Mouse (Mus musculus) MEL (cell line): ENCODE results near the gene Iscu. TPM values are rescaled to one million over a fixed set of nuclear protein-coding genes. Genes with fewer than 3 reads are reported as not detected.
A peak's percentile ranks its signal among the peaks of the same experiment; 100 is the strongest.

Experiments used
- DNase-seq: peaks from one replicate; pipeline ENCODE4 v3.0.0; 2011; ENCODE audit warnings: low read depth, low spot score
- H3K27ac ChIP-seq: 2 replicates; pipeline ENCODE4 v1.5.1; 2012; ENCODE audit warnings: low read depth, mild to moderate bottlenecking, control low read depth, low read length, moderate library complexity; ENCODE audit not compliant: control insufficient read depth
- H3K27me3 ChIP-seq, 2 experiments: fragments of 150-350 bp in 1 of 2; sonication (generic) in 1 of 2; 2 replicates each; pipeline ENCODE4 v1.6.1; 2012; ENCODE audit warnings: low read length in 2 of 2, mild to moderate bottlenecking in 2 of 2, improper control_type of control experiment in 1 of 2, moderate library complexity in 1 of 2; ENCODE audit not compliant: insufficient read depth in 2 of 2, control insufficient read depth in 1 of 2
- H3K36me3 ChIP-seq, 2 experiments: 2 replicates each; pipeline ENCODE4 v1.6.1; 2012 to 2014; ENCODE audit warnings: low read length in 2 of 2, improper control_type of control experiment in 1 of 2, inconsistent platforms in 1 of 2, mild to moderate bottlenecking in 1 of 2; ENCODE audit not compliant: insufficient read depth in 2 of 2, control insufficient read depth in 1 of 2
- H3K4me1 ChIP-seq, 2 experiments: fragments of 150-350 bp in 1 of 2; sonication (generic) in 1 of 2; 2 replicates each; pipeline ENCODE4 v1.6.1; 2012; ENCODE audit warnings: low read length in 2 of 2, improper control_type of control experiment in 1 of 2, mild to moderate bottlenecking in 1 of 2; ENCODE audit not compliant: insufficient read depth in 2 of 2, control insufficient read depth in 1 of 2
- H3K4me3 ChIP-seq, 2 experiments: fragments of 150-350 bp in 1 of 2; sonication (generic) in 1 of 2; 2 replicates each; pipeline ENCODE4 v1.5.1; 2012; ENCODE audit warnings: low read depth in 2 of 2, low read length in 2 of 2, mild to moderate bottlenecking in 2 of 2, moderate library complexity in 2 of 2, control low read depth in 1 of 2, improper control_type of control experiment in 1 of 2; ENCODE audit not compliant: control insufficient read depth in 1 of 2, insufficient read depth in 1 of 2
- H3K79me2 ChIP-seq: 2 replicates; pipeline ENCODE4 v1.6.1; 2012; ENCODE audit warnings: mild to moderate bottlenecking, low read length, moderate library complexity; ENCODE audit not compliant: control insufficient read depth, poor library complexity, insufficient read depth
- H3K9ac ChIP-seq: 2 replicates; pipeline ENCODE4 v1.6.1; 2012; ENCODE audit warnings: low read depth, mild to moderate bottlenecking, control low read depth, low read length, moderate library complexity; ENCODE audit not compliant: control insufficient read depth, poor library complexity, severe bottlenecking
- H3K9me3 ChIP-seq: fragments of 150-350 bp; sonication (generic); replicated peaks from 2 replicates; pipeline ENCODE4 v1.6.1; 2012; ENCODE audit warnings: mild to moderate bottlenecking, low read length, improper control_type of control experiment, moderate library complexity; ENCODE audit not compliant: insufficient read depth
- BHLHE40 ChIP-seq: IDR thresholded peaks from 2 replicates; pipeline ENCODE4 v1.6.1; 2012; ENCODE audit warnings: low read depth, mild to moderate bottlenecking, inconsistent platforms, low read length, improper control_type of control experiment, borderline replicate concordance
- CHD1 ChIP-seq: IDR thresholded peaks from 2 replicates; pipeline ENCODE4 v1.6.1; 2012; ENCODE audit warnings: low read depth, mild to moderate bottlenecking, inconsistent platforms, low read length, improper control_type of control experiment
- CHD2 ChIP-seq: IDR thresholded peaks from 2 replicates; pipeline ENCODE4 v1.6.1; 2011; ENCODE audit warnings: low read length, improper control_type of control experiment
- CTCF ChIP-seq, 3 experiments: IDR thresholded peaks in 2 of 3; conservative IDR thresholded peaks in 1 of 3; 2 replicates each; pipeline ENCODE4 v1.5.1; 2011 to 2012; ENCODE audit warnings: low read length in 3 of 3, low read depth in 2 of 3, mild to moderate bottlenecking in 2 of 3, improper control_type of control experiment in 1 of 3, inconsistent platforms in 1 of 3, mixed read lengths in 1 of 3, moderate library complexity in 1 of 3; ENCODE audit not compliant: control insufficient read depth in 1 of 3, insufficient read depth in 1 of 3, poor library complexity in 1 of 3, severe bottlenecking in 1 of 3
- ELF1 ChIP-seq: IDR thresholded peaks from 2 replicates; pipeline ENCODE4 v1.6.1; 2014; ENCODE audit warnings: low read depth, mild to moderate bottlenecking, inconsistent platforms, low read length, improper control_type of control experiment, moderate library complexity
- GABPA ChIP-seq: IDR thresholded peaks from 2 replicates; pipeline ENCODE4 v1.6.1; 2012; ENCODE audit warnings: low read depth, mild to moderate bottlenecking, inconsistent platforms, low read length, improper control_type of control experiment, moderate library complexity
- HCFC1 ChIP-seq: IDR thresholded peaks from 2 replicates; pipeline ENCODE4 v1.6.1; 2012; ENCODE audit warnings: low read depth, mild to moderate bottlenecking, inconsistent platforms, low read length, improper control_type of control experiment, moderate library complexity
- JUND ChIP-seq: IDR thresholded peaks from 2 replicates; pipeline ENCODE4 v1.6.1; 2011; ENCODE audit warnings: low read depth, mild to moderate bottlenecking, improper control_type of control experiment, low read length
- MAFK ChIP-seq: IDR thresholded peaks from 2 replicates; pipeline ENCODE4 v1.6.1; 2011; ENCODE audit warnings: low read depth, mild to moderate bottlenecking, low read length, improper control_type of control experiment, borderline replicate concordance
- MAX ChIP-seq: IDR thresholded peaks from 2 replicates; pipeline ENCODE4 v1.6.1; 2011; ENCODE audit warnings: low read length, improper control_type of control experiment
- MXI1 ChIP-seq: IDR thresholded peaks from 2 replicates; pipeline ENCODE4 v1.6.1; 2011; ENCODE audit warnings: mild to moderate bottlenecking, low read depth, low read length, improper control_type of control experiment
- MYB ChIP-seq: IDR thresholded peaks from 2 replicates; pipeline ENCODE4 v1.6.1; 2011; ENCODE audit warnings: mild to moderate bottlenecking, low read depth, low read length, improper control_type of control experiment
- MYC ChIP-seq: IDR thresholded peaks from 2 replicates; pipeline ENCODE4 v1.6.1; 2011; ENCODE audit warnings: low read depth, mild to moderate bottlenecking, low read length, improper control_type of control experiment, moderate library complexity
- NELFE ChIP-seq: IDR thresholded peaks from 2 replicates; pipeline ENCODE4 v1.6.1; 2011; ENCODE audit warnings: low read depth, low read length, improper control_type of control experiment
- NRF1 ChIP-seq: IDR thresholded peaks from 2 replicates; pipeline ENCODE4 v1.6.1; 2014; ENCODE audit warnings: low read depth, mild to moderate bottlenecking, inconsistent platforms, low read length, improper control_type of control experiment, moderate library complexity; ENCODE audit not compliant: poor library complexity, insufficient read depth, severe bottlenecking
- POLR2A ChIP-seq, 2 experiments: IDR thresholded peaks; 2 replicates each; pipeline ENCODE4 v1.6.1; 2011 to 2012; ENCODE audit warnings: low read length in 2 of 2, mild to moderate bottlenecking in 2 of 2, control low read depth in 1 of 2, improper control_type of control experiment in 1 of 2, low read depth in 1 of 2, moderate library complexity in 1 of 2; ENCODE audit not compliant: control insufficient read depth in 1 of 2, insufficient read depth in 1 of 2, poor library complexity in 1 of 2
- POLR2AphosphoS2 ChIP-seq: IDR thresholded peaks from 2 replicates; pipeline ENCODE4 v1.6.1; 2011; ENCODE audit warnings: low read length, improper control_type of control experiment
- RAD21 ChIP-seq: IDR thresholded peaks from 2 replicates; pipeline ENCODE4 v1.6.1; 2011; ENCODE audit warnings: mild to moderate bottlenecking, low read depth, low read length, improper control_type of control experiment
- RCOR1 ChIP-seq: IDR thresholded peaks from 2 replicates; pipeline ENCODE4 v1.6.1; 2012; ENCODE audit warnings: low read depth, mild to moderate bottlenecking, inconsistent platforms, low read length, improper control_type of control experiment
- SIN3A ChIP-seq: IDR thresholded peaks from 2 replicates; pipeline ENCODE4 v1.6.1; 2012; ENCODE audit warnings: low read length, improper control_type of control experiment, inconsistent platforms
- SMC3 ChIP-seq: IDR thresholded peaks from 2 replicates; pipeline ENCODE4 v1.6.1; 2011; ENCODE audit warnings: low read depth, low read length, improper control_type of control experiment
- TAL1 ChIP-seq: IDR thresholded peaks from 2 replicates; pipeline ENCODE4 v1.6.1; 2012; ENCODE audit warnings: mild to moderate bottlenecking, inconsistent platforms, low read length, moderate library complexity, mixed read lengths
- TCF12 ChIP-seq: IDR thresholded peaks from 2 replicates; pipeline ENCODE4 v1.6.1; 2014; ENCODE audit warnings: low read depth, mild to moderate bottlenecking, inconsistent platforms, low read length, improper control_type of control experiment, moderate library complexity
- UBTF ChIP-seq: IDR thresholded peaks from 2 replicates; pipeline ENCODE4 v1.6.1; 2012; ENCODE audit warnings: low read depth, mild to moderate bottlenecking, inconsistent platforms, low read length, improper control_type of control experiment, moderate library complexity, borderline replicate concordance; ENCODE audit not compliant: insufficient read depth
- USF1 ChIP-seq: IDR thresholded peaks from 2 replicates; pipeline ENCODE4 v1.6.1; 2014; ENCODE audit warnings: low read depth, mild to moderate bottlenecking, inconsistent platforms, low read length, improper control_type of control experiment, moderate library complexity
- ZC3H11A ChIP-seq: IDR thresholded peaks from 2 replicates; pipeline ENCODE4 v1.6.1; 2012; ENCODE audit warnings: low read depth, mild to moderate bottlenecking, inconsistent platforms, low read length, improper control_type of control experiment
- ZKSCAN1 ChIP-seq: IDR thresholded peaks from 2 replicates; pipeline ENCODE4 v1.6.1; 2012; ENCODE audit warnings: low read depth, mild to moderate bottlenecking, inconsistent platforms, low read length, improper control_type of control experiment, moderate library complexity
- ZNF384 ChIP-seq: IDR thresholded peaks from 2 replicates; pipeline ENCODE4 v1.6.1; 2012; ENCODE audit warnings: low read depth, mild to moderate bottlenecking, inconsistent platforms, low read length, improper control_type of control experiment
- polyA plus RNA-seq, 2 experiments: library from polyadenylated mRNA; stranded (reverse) in 1 of 2; unstranded in 1 of 2; fragments of >175 nt in 1 of 2; fragments of >200 nt in 1 of 2; gene quantifications; 2 replicates each; pipeline versions ENCODE4 v1.2.1 to v1.2.4; 2012; ENCODE audit warnings: low replicate concordance in 2 of 2, low read depth in 1 of 2; ENCODE audit not compliant: insufficient read length in 2 of 2, insufficient read depth in 1 of 2, missing spikeins in 1 of 2
- total RNA-seq: library from RNA; depleted of rRNA; stranded (reverse); fragments of 300-350 nt; gene quantifications from 2 replicates; pipeline ENCODE4 v1.2.3, GENCODE M21; 2012

The Iscu gene
- total and polyA plus RNA-seq, 3 experiments, result 95.7 to 150 TPM; not detected in 1

- Histone ChIP-seq H3K4me1 (no peaks in the 10 kb centered on the region), H3K79me2 (no peaks in the 10 kb centered on the region), H3K4me3 (no peak overlapping the region), H3K9me3 (no peaks in the 10 kb centered on the region), H3K27me3 (no peaks in the 10 kb centered on the region), H3K27ac (no peak overlapping the region), H3K36me3 (no peaks in the 10 kb centered on the region), H3K9ac (no peak overlapping the region)
- no peak for TF ChIP-seq MXI1
- no peak for TF ChIP-seq RCOR1
- TF ChIP-seq ELF1, result no peak
- TF ChIP-seq USF1, result no peak
- TF ChIP-seq UBTF, result no peak
- TF ChIP-seq ZNF384, result no peak
- TF ChIP-seq POLR2A (IDR thresholded peaks at IDR 0.05; ENCODE audit: control insufficient read depth in 1 of 2, insufficient read depth in 1 of 2, low read depth in 1 of 2, low read length in 2 of 2, poor library complexity in 1 of 2), result no peak
- TF ChIP-seq MYC, result no peak
- TF ChIP-seq SIN3A, result no peak
- TF ChIP-seq NRF1, result no peak
- no peak for TF ChIP-seq SMC3
- TF ChIP-seq JUND, result no peak
- no peak for TF ChIP-seq ZC3H11A
- no peak for TF ChIP-seq GABPA
- TF ChIP-seq MYB, result no peak
- TF ChIP-seq TAL1, result no peak
- no peak for TF ChIP-seq BHLHE40
- no peak for TF ChIP-seq CHD2
- no peak for DNase-seq
Measured at GRCm38 (mm10) chr5:113723567-113724237, 48.8 kb upstream of the Iscu start.

GRCm38 (mm10) chr5:113724446-113724845 lies 48.1 kb upstream of the Iscu start, which contains the start of gene 1700069L16Rik:
Gene 1700069L16Rik (minus strand): TSS chr5:113724772.
- Histone ChIP-seq H3K79me2 (no peaks in the 10 kb centered on the region), H3K27me3 (no peaks in the 10 kb centered on the region), H3K27ac (no peak within 1 kb of the TSS), H3K4me3 (no peak within 1 kb of the TSS), H3K9ac (no peak within 1 kb of the TSS), H3K4me1 (no peaks in the 10 kb centered on the region), H3K9me3 (no peaks in the 10 kb centered on the region), H3K36me3 (no peaks in the 10 kb centered on the region)
- TF ChIP-seq CHD2, result no peak
- TF ChIP-seq CTCF (IDR thresholded peaks at IDR 0.05 in 2 of 3, conservative IDR thresholded peaks at IDR 0.05 in 1 of 3; ENCODE audit: control insufficient read depth in 1 of 3, insufficient read depth in 1 of 3, low read depth in 2 of 3, low read length in 3 of 3, poor library complexity in 1 of 3, severe bottlenecking in 1 of 3), result peak; percentile 61 to 90 (median 71)
- no peak for TF ChIP-seq USF1
- no peak for TF ChIP-seq MAX
- TF ChIP-seq MAFK, result no peak
- peak; percentile 38; the same call in 1 of the 2 replicates for TF ChIP-seq ZC3H11A
- no peak for TF ChIP-seq ZKSCAN1
- no peak for TF ChIP-seq TCF12
- TF ChIP-seq SMC3, result peak; percentile 60
- no peak for TF ChIP-seq HCFC1
- no peak for TF ChIP-seq POLR2AphosphoS2
- peak; percentile 73 for TF ChIP-seq RAD21
- TF ChIP-seq UBTF, result no peak
- no peak for TF ChIP-seq MYB
- TF ChIP-seq POLR2A (IDR thresholded peaks at IDR 0.05; ENCODE audit: control insufficient read depth in 1 of 2, insufficient read depth in 1 of 2, low read depth in 1 of 2, low read length in 2 of 2, poor library complexity in 1 of 2), result no peak
- TF ChIP-seq NELFE, result no peak
- no peak for TF ChIP-seq CHD1
- TF ChIP-seq JUND, result no peak
- no peak for TF ChIP-seq NRF1
- no peak for TF ChIP-seq ZNF384
- peak; percentile 50 for DNase-seq
